Comparison of ENCODE assay signal across 10 mouse cellular contexts in the genomic region with DNA sequence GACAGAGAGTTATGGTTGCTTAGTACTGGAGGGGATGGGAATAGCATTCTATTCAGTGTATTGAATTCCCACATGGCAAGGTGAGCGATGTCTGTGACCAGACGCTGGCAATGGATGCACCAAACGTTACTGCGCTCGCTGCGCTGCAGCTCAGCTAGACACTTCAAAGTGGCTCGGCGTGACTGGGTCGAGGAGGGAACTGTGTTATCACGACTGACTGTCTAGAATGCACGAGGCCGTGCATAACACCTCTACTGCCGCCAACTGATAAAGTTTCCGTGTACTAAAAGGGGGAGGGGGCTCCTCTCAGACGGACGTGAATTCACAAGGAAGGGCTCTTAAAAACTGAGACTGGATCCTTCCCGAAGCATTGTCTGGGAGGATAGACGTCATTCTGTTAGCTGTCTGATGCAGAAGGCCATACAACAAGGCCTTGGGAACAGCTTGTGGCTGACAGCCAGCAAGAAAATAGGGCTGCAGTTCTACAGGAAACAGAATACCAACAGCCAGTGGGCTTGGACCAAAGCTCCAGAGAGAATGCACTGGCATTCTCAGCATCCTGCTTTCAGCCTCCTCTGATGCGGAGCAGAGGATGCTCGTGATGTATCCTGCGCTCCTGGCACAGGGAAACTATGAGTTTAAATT. TPM values are rescaled to one million over a fixed set of nuclear protein-coding genes. Genes with fewer than 3 reads are reported as not detected.
DNase-seq lines count a peak whose midpoint lies in the region; ATAC-seq lines count a peak whose summit lies in the region.
"Had no signal": no experiment of that assay in that cellular context is flagged by ENCODE, and none has a peak within 500 bp of the region (broad histone marks: within the 10 kb centered on the region; RNA-seq: fewer than 3 reads in every experiment).

No protein-coding gene starts in this region.

- H3K27ac ChIP-seq in forebrain, embryonic 13.5 days: no peak overlapping the region
- H3K27ac ChIP-seq in forebrain, embryonic 16.5 days (ENCODE audit: low read length): no peak overlapping the region

- H3K4me2 ChIP-seq in forebrain, embryonic 13.5 days: no peak overlapping the region
- H3K4me2 ChIP-seq in forebrain, embryonic 16.5 days (ENCODE audit: low read length): no peak overlapping the region

- no peaks in the 10 kb centered on the region for H3K9me3 ChIP-seq in forebrain, embryonic 13.5 days (replicated peaks)
- no peaks in the 10 kb centered on the region for H3K9me3 ChIP-seq in forebrain, embryonic 16.5 days (ENCODE audit: control insufficient read depth, low read length)

- DNase-seq in kidney, postnatal 14 days: peak; percentile 17
- DNase-seq in kidney, adult 9 months: no peak
- DNase-seq in adrenal gland, postnatal 25 days: peak; percentile 37
- peak; percentile 34 for DNase-seq in lung, postnatal 25 days (ENCODE audit: low spot score)
- no peak for DNase-seq in kidney, adult 8-10 months
- no peak for DNase-seq in MN1 (ENCODE audit: low spot score)
- DNase-seq: cerebellum, postnatal 36 days; gastrocnemius, postnatal 14 days had no signal

- ATAC-seq in forebrain, embryonic 13.5 days: 0 out of 2 replicates have a peak, but pooled peaks have one; percentile 30
- no peak for ATAC-seq in forebrain, embryonic 16.5 days

- 75% methylated on average over 21 of the region's 21 CpGs for WGBS in forebrain, embryonic 13.5 days
- 76% methylated on average over 21 of the region's 21 CpGs for WGBS in forebrain, embryonic 16.5 days

- H3K36me3 ChIP-seq in forebrain, embryonic 13.5 days (ENCODE audit: poor library complexity, severe bottlenecking): no peaks in the 10 kb centered on the region
- H3K36me3 ChIP-seq in forebrain, embryonic 16.5 days (ENCODE audit: control insufficient read depth, insufficient read depth): no peaks in the 10 kb centered on the region

- no peaks in the 10 kb centered on the region for H3K27me3 ChIP-seq in forebrain, embryonic 13.5 days
- H3K27me3 ChIP-seq in forebrain, embryonic 16.5 days (replicated peaks; ENCODE audit: control insufficient read depth, insufficient read depth, low read length): no peaks in the 10 kb centered on the region

- no peaks in the 10 kb centered on the region for H3K4me1 ChIP-seq in forebrain, embryonic 13.5 days
- H3K4me1 ChIP-seq in forebrain, embryonic 16.5 days (replicated peaks; ENCODE audit: control insufficient read depth, insufficient read depth, low read length): 0 out of 2 replicates have a peak, but pooled peaks cover 3% of the 10 kb centered on the region

- H3K4me3 ChIP-seq in forebrain, embryonic 13.5 days: no peak overlapping the region
- H3K4me3 ChIP-seq in forebrain, embryonic 16.5 days (replicated peaks; ENCODE audit: low read length): no peak overlapping the region

- H3K9ac ChIP-seq in forebrain, embryonic 13.5 days: peak overlapping the region; percentile 34; the same call in 1 of the 2 replicates
- H3K9ac ChIP-seq in forebrain, embryonic 16.5 days (replicated peaks; ENCODE audit: low read depth, low read length): no peak overlapping the region

RNA-seq across cellular contexts. Expression of a gene that starts 6.8 kb away (rescaled TPM):
- 75.8 and 81.4 TPM in 2 replicates for polyA plus RNA-seq in forebrain, embryonic 13.5 days (2015; fragmentation: Nextera tagmentation; extraction: Ambion mirVana)
- polyA plus RNA-seq in forebrain, embryonic 16.5 days (2015; fragmentation: Nextera tagmentation; extraction: Ambion mirVana): 81.7 and 87.3 TPM in 2 replicates
- 112 and 131 TPM in 2 replicates for total RNA-seq in adrenal gland, postnatal 25 days (2021)

Comparison
In these comparisons a context has a peak if more than half of its experiments do, and no peak if none do; other contexts are left out.
1. DNase-seq: peak in kidney, postnatal 14 days (single experiment), adrenal gland, postnatal 25 days (single experiment) and lung, postnatal 25 days (single experiment); none in kidney, adult 9 months (single experiment), kidney, adult 8-10 months (0 of 2) and MN1 (single experiment).